Mouse (Mus musculus) mouse embryonic stem cell (cell line): ENCODE results near the gene Kcna4.

ENCODE experiments used
- in situ Hi-C, 2 experiments: fragments of 300-500 bp; cut with MboI; formaldehyde crosslinking; loops; 1 replicate in 1 of 2; 3 replicates in 1 of 2; pipeline ENCODE4 v1.14.3; 2019 to 2020; ENCODE audit warnings: low sequenced_read_pairs in 2 of 2, low pct_unique_long_range_greater_than_20kb in 1 of 2, mixed read lengths in 1 of 2; ENCODE audit not compliant: unreplicated experiment in 1 of 2

Gene Kcna4

DNA sequence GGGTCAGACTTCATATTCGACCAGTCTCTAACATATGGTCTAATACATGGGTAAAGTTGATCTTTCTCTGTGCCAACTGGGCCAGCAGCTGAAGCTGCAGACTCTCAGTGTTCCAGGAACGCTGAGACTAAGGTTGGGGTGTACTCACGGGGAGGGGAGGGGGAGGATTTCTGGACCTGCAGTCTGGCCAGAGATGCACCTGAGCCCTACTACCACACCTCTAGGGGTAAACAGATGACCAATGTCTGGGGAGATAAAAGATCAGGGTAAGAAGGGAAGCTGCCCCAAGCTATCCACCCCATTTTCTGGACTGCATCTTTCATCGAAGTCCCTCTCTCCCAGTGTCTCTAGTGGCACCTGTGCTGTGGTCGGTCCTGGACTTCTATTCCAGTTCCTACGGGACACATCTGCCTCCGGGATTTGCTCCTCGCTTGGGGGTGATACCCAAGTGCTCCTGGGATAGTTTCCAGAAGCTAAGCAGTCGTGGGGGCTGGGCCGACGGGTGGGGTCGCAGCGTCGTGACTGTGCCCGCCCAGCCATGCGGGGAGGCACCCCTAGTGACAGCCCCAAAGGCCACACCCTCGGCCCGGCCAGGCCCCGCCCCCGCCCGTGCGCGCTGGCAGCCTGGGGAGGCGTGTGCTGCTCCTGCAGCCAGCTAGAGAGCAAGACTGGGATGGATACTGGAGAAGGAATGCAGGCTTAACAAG, at the start of gene Kcna4:
Gene Kcna4 (plus strand): TSS at position 650 of the 707 bp plus-strand sequence.
- in situ Hi-C loops: no loop called here

DNA sequence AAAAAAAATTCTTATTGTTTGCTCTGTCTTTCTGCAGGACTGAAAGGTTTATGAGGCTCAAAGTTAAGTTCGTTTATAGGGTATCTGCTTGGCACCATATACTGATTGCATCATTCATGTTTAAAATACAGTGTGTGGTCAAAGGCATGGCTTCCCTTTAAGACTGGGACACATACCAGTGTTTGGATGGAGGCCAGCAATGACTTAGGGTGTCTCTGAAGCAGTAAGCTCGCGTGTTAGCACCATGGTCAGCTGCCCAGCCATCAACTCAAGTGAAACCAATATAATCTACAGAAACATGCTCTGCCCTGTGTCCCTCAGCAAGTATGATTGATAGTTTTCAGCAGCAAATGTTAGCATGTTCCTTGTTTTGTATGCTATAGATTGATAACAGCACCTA, 32.3 kb upstream of the Kcna4 start:
- in situ Hi-C loops: no loop called here

DNA sequence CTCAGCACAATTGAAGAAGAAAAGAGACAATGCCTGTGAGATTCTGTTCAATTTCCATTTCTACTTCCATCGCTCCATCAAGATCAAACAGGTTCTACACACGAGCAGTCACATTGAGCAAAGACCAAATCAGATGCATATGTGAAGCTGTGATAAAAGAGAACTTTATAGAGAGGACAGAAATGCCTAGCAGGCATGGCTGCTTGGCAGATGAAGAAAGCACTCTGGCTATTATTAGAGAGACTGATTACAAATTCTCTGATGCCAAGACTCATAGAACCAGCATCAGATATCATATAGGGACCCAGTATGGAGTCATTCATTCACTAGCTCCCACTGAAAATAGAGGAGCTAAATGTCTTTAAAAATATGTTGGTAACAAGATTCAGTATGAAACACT, 24.2 kb upstream of the Kcna4 start:
- in situ Hi-C loops: no loop called here

DNA sequence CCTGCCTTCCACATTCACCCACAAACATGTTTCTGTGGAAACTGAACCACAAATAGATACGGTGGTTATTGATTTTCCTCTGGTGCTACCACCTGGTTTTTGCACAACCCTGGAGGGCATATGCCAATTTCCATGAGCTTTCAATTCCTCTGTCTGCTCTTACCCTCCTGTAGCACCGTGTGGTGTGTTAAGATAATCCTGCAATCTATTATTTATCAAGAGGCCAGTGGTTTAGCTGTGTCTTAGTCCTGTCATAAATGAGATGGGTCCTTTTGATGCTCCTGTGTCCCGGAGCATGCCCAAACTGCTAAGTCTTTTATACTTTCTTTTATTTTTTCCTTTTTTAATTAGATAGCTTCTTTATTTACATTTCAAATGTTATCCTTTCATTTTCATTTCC, 20.4 kb upstream of the Kcna4 start:
- in situ Hi-C loops: no loop called here

DNA sequence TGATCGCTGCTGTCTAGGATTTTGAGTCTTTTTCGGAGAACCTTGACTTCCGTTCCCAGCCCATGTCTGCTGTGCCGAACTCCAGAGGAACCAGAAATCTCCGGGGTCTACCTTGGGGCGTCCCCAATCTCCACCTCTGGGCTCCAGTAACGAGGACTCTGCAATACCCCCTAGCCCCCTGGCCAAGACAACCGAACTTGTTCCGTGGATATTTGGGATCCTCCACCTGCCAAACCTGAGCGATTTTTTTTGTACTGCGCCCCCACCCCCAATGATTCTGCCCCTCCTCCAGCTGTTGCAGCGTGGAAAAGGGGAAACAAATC, 219 bp downstream of the Kcna4 start:
- in situ Hi-C loops: no loop called here

DNA sequence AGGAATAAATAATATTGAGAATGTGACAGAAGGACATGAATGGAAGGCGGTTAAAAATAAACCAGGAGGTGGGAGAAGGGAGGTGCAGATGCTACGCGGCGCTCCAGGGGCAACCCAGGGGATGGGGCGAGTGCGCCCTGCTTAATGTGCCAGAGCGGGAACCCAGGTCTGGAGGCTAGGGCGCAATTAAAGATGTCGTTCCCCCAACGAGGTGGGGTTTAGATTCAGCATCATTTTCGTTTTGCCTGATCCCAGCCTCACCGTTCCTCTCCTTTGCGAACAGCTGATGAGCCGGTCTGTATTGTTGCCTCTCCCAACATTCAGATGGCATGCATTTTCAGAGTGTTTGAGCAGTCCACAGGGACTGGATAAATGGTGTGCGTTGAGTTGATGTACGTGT, 703 bp downstream of the Kcna4 start:
- in situ Hi-C loops: no loop called here

DNA sequence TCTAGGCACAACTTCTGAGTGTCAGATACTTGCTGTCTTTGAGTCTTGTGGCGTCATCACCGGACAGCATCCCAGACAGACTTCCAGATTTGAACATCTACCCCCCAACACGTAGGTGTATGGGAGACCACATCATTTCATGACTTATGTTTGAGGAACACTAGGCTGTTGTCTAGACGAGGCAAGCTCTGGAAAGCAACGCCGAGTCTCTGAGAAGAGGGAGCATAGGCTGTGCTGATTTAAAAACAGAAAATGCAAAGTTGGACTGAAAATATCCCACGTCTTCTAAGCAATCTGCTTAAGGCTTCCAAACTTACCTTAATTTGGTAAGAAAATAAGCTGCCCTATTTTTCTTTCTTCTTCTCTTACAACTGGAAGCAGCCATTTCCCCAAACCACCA, 4.1 kb downstream of the Kcna4 start:
- in situ Hi-C loops: no loop called here

DNA sequence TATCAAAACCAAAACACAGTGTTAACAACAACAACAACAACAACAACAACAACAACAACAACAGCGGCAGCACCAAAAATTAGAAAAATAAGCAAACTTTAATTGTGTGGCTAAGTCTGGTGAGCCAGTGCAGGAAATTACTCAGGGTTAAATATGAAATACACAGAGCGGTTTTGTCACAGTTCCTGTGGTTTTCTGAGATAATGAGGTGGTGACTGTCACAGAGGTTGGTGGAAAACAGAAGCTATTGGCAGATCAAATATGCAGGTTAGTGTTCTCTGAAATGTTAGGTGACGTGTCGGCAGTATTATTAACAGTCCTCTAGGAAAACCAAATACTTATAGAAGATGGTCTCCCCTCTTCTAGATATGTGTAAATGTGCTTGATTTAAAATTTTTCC, 11.4 kb downstream of the Kcna4 start:
- in situ Hi-C loops: no loop called here

DNA sequence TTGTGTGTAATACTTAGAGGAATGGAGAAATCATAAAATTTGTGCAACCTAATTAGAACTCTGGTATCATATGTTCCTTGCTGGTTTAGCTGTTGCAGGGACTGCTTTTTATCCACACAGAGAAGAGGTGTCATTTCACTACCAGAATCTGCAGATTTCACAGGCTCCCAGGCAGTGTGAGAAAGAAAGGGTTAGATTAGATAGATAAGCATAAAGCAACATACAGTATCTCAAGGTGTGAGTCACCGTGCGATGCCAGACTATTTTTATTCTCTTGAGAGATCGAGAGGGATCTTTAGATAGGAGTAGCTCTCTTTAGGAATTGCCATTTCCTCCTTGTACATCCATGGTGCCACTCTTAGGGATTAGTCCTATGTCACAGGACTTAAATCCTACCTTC, 14.3 kb downstream of the Kcna4 start:
- in situ Hi-C loops: no loop called here

DNA sequence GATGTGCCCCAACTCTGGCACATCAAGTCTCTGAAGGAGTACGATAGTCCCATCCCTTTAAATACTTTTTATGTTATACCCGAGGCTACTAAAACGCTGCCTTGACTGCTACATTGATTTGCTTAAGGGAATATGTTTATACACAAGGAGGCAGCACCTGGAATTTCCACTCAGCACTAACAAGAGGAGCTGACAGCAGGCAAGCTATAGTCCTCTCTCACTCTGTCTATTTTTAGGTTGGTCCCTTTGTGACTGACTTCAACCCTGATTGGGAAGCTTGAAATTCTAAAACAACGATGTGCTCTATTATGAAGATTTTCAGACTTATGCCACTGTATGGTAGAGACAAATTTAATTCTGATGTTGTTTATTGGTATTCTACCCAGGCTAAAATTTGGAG, 15.6 kb downstream of the Kcna4 start:
- in situ Hi-C loops: no loop called here

DNA sequence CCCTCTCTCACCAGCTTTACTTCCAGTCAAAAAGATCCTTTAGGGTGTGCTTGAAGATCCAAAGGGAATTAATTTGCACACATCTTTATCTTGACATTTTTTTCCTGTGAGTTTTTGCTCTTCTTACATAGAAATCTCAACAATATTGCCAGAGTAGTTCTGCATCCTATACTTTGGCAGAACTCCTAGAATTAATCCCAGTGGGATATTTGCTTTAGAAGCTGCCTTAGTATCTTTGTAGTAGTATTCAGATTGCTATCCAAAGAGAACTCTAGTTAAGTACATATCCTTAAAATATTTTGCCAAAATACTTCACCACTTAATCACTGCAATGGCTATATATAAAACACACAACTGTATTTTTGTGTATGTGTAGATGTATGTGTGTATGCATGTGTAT, 28.2 kb downstream of the Kcna4 start:
- in situ Hi-C loops: no loop called here

DNA sequence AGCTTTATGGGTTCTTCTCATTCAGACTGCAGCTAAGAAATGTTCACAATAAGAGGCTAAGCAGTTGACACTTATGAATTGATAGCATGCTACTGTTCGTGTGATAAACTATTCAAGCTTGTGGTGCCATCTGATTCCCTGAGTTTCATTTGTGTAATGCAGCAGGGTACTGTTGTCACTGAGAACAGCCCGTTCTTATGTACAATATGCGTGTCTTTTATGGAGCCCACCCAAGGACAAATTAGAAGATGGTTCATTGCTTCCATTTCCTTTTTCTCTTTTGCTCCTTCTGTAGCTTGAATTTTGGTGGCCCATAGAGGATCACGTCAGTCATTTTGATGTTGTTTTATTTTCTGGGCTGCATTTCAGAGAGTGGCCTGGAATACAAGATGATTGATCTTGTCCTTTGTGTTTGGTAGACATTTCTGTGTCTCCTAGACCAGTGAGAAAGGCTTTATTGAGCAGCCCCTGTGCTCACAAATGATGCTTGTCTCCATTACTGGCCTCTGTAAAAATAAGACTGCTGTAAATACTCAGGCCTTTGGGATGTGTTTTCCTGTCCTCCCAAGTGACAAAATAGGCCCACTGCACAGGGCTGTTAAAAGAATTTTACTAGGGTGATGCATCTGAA, 31.3 kb downstream of the Kcna4 start:
- in situ Hi-C loops: no loop called here

DNA sequence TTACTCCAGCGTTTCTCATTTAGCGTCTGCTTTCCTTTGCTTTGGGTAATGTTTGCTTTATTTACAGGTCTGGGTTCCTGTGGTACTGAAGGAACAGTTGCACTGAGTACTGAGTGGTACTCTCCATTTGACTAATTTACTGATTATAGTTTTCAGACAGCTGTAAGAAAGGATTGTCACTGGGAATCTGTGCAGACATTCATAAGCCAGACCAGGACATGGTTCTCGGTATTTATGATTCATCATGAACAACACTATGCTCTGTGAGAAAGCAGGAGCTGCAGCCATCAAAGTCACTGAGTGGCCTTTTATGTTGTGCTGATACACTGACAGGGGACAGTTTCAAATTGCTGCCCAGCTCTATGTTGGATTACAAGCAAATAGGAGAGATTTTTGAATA, 33.7 kb downstream of the Kcna4 start:
- in situ Hi-C loops: no loop called here

DNA sequence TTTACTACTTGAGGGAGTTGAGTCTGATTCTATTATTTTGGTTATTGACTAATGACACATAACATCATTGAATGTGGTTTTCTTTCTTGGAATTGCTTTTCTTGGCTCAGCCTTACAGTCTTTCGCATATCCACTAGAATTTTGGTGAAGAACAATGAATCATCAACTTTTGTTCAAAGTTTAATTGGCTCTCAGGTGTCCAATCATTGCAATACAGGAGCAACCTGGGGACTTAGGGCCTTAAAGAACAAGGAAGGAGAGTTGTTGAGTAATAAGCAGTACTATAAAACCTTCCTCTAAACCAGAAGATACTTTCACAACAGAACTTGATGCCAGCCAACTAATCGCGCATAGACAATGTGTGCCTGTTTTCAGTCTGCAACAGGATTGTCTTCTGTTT, 36.8 kb downstream of the Kcna4 start:
- in situ Hi-C loops: no loop called here

DNA sequence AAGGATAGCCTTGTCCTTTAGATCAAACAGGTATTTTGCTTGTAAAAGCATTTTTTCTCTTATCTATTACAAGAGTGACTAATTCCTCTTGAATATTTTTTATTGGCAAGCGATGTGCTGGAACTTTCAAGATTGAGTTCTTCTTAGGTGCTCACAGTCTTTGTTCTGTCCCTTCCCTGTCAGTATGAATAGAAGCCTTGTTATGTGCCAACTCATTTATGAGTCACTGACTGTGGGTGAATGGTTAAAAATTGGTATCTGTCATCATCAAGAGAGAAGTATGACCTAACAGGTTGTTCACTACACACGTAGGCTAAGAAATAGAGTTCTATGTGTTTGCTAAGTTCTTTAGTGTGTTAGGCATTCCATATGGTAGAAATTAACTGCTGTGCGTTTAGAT, 50.9 kb downstream of the Kcna4 start:
- in situ Hi-C loops: no loop called here

DNA sequence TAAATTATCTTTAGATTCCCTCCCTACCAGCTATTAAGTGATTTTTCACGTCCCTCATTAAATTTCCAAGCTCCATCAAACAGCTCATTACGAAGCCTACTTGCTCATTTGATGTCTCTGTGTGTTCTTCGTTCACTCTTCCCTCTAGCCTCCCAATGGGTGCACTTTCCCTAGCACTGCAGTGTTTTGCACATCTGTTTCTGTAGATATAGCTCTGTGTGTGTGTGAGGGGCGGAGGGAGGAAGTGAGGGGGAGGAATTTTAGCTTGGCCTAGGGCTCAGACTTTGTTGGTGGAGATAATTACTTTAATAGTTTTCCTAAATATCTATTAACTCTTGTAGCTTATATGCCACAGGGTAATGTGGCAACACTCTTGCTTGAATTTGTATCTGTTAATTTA, 54.4 kb downstream of the Kcna4 start:
- in situ Hi-C loops: no loop called here

DNA sequence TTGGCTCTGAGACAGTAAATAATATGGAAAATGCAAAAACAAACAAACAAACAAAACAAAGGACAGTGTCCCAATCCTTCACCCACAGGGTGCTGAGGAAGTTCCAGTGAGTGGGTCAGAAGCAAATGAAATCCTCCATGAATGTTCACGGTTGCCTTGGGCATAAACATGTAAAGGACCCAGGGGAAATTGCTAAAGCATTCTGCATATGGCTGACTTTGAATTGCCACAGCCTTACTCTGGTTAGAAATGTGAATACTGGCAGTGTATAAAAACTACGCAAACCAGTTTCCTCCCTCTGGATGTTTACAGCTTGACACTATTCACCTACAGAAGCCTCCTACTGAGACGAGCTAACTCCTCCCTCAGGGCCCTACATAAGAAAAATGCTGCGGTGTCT, 54.9 kb downstream of the Kcna4 start:
- in situ Hi-C loops: no loop called here
